Mouse (Mus musculus): ENCODE measurements around the gene Naa30.

GRCm38 (mm10) chr14:49140756-49141155 is 31.3 kb upstream of the Naa30 start:
- no peak for TF ChIP-seq CTCF (IDR thresholded peaks at IDR 0.05; ENCODE audit: extremely low read depth, insufficient read depth, low read length)
- no peak for TF ChIP-seq POLR2A (IDR thresholded peaks at IDR 0.05; ENCODE audit: extremely low read depth, insufficient read depth, low read length)

Measured in cortical plate, adult 2 months (tissue).